ENCODE assay signal across 28 mouse cellular contexts in the genomic region with DNA sequence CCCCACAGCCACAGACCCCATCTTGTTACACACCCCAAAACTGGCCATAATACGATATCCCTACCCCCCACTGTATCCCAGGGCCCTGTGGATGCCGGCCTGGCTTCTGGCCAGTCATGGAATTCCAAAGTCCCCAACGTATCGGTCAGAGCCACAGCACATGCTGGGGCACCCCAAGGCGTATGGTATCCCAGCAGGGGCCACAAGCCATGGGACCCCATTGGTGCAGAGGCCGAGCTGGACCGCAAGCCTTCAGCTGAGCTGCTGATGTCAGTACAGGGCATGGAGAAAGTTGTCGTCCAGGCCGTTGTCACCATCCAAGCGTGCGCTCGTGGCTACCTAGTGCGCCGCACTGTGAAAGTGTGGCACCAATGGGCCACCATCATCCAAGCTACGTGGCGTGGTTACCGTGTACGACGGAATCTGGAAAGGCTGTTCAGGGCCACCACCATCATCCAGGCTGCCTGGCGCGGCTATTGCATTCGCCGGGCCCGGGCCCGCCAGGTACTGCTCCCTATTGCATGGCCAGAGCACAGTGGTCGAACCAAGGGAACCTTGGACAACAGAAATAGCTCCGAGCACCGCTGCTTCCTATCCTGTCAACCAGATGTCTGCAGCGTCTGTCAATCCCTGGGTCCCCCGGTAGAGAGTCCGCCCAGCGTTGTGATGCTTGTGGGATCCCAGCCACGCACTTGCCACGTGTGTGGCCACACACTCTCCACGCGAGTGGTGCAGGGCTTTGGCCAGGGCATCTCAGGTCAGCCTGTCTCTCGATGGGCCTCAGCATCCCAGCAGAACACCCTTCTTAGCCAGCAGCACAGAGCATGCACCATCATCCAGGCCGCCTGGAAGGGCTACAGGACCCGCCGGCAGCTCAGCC. TPM values are rescaled to one million over a fixed set of nuclear protein-coding genes. Genes with fewer than 3 reads are reported as not detected.
DNase-seq lines count a peak whose midpoint lies in the region.
"Had no signal": no experiment of that assay in that cellular context is flagged by ENCODE, and none has a peak within 500 bp of the region (broad histone marks: within the 10 kb centered on the region; RNA-seq: fewer than 3 reads in every experiment).

No protein-coding gene starts in this region.

- intact Hi-C loops in heart, postnatal 25 days (cut with DNase I): no loop called here

- DNase-seq in cerebellum, adult 11-12 months: peak; percentile 23
- DNase-seq in cerebellum, adult 9-11 months: no peak
- peak; percentile 92 for DNase-seq in heart, adult 11 months
- no peak for DNase-seq in heart, adult 9 months (ENCODE audit: low spot score in 2 of 2)
- DNase-seq in urinary bladder, adult 2 months (ENCODE audit: low spot score): peak; percentile 19
- no peak for DNase-seq in urinary bladder, postnatal 36 days (ENCODE audit: low spot score in 2 of 2)
- peak; percentile 41 for DNase-seq in testis, postnatal 10 days (ENCODE audit: low spot score)
- DNase-seq in heart, postnatal 25 days (ENCODE audit: low spot score): no peak
- DNase-seq: cerebellum, adult 18-20 months; heart, postnatal 14 days; kidney, adult 18-20 months; lung, adult 2 months; lung, postnatal 14 days; right cerebral cortex, adult 18-20 months had no signal

RNA-seq across cellular contexts. Expression of a gene that starts 1.6 kb away (rescaled TPM):
- 0.46 and 0.56 TPM in 2 replicates for polyA plus RNA-seq in urinary bladder, adult 2 months (2012; rRNA removed)
- not detected for total RNA-seq in heart, postnatal 25 days (2021)
- total RNA-seq: heart, postnatal 14 days; layer of hippocampus, adult 2 months; layer of hippocampus, postnatal 25 days; left cerebral cortex, postnatal 14 days had no signal
- polyA plus RNA-seq: CD4-positive, CD25-positive, alpha-beta regulatory T cell, adult 4 months; cortical plate, adult 2 months; embryonic facial prominence, embryonic 10.5 days; forebrain, embryonic 16.5 days; heart, embryonic 13.5 days; hindbrain, embryonic 13.5 days; limb, embryonic 12.5 days; liver, embryonic 12.5 days; midbrain, embryonic 11.5 days; neural tube, embryonic 15.5 days had no signal

RNA-seq across cellular contexts. Expression of a gene that starts 6.8 kb away (rescaled TPM):
- 0.54 and 0.59 TPM in 2 replicates for polyA plus RNA-seq in urinary bladder, adult 2 months (2012; rRNA removed)
- 1 to 10 TPM; 2.5 to 3.7 TPM for total RNA-seq in heart, postnatal 25 days (2021)
- polyA plus RNA-seq: heart, embryonic 13.5 days had no signal

RNA-seq across cellular contexts. Expression of a gene that starts 13.5 kb away (rescaled TPM):
- not detected in 2 replicates for polyA plus RNA-seq in urinary bladder, adult 2 months (2012; rRNA removed)
- total RNA-seq in heart, postnatal 25 days (2021): not detected
- total RNA-seq: megakaryocyte progenitor cell, adult 5-6 weeks had no signal
- polyA plus RNA-seq: heart, embryonic 13.5 days; limb, embryonic 12.5 days; liver, embryonic 12.5 days; lung, adult 2 months had no signal

RNA-seq across cellular contexts. Expression of a gene that starts 18.0 kb away (rescaled TPM):
- polyA plus RNA-seq in urinary bladder, adult 2 months (2012; rRNA removed): 132 and 153 TPM in 2 replicates
- 100 to 1,000 TPM; 136 to 141 TPM for total RNA-seq in heart, postnatal 25 days (2021)

RNA-seq across cellular contexts. Expression of a gene that starts 37.7 kb away (rescaled TPM):
- polyA plus RNA-seq in urinary bladder, adult 2 months (2012; rRNA removed): 34.1 and 35.3 TPM in 2 replicates
- total RNA-seq in heart, postnatal 25 days (2021): 10 to 100 TPM; 49.7 to 57.6 TPM

Comparison
In these comparisons a context has a peak if more than half of its experiments do, and no peak if none do; other contexts are left out.
1. DNase-seq: peak in cerebellum, adult 11-12 months (single experiment), heart, adult 11 months (single experiment), urinary bladder, adult 2 months (single experiment) and testis, postnatal 10 days (single experiment); none in cerebellum, adult 9-11 months (single experiment), heart, adult 9 months (0 of 2), urinary bladder, postnatal 36 days (0 of 2) and heart, postnatal 25 days (single experiment).